Mouse (Mus musculus) layer of hippocampus, postnatal 10 days (tissue): Measurements from ENCODE around the gene Scnn1a. TPM values are rescaled to one million over a fixed set of nuclear protein-coding genes. Genes with fewer than 3 reads are reported as not detected.

Experiments used
- total RNA-seq, 2 experiments: library from RNA; stranded (reverse); gene quantifications; 2 replicates each; pipeline ENCODE4 v1.2.3; 2021

Gene Scnn1a
- total RNA-seq, 2 experiments from 2014 or later, result 2.5 to 3.5 TPM

Other genes with a start within 250 kb of the Scnn1a start
- 100 to 1,000 TPM; 176 to 195 TPM for gene Chd4, start 224.7 kb upstream of the Scnn1a start, total RNA-seq
- gene Nop2, start 188.8 kb upstream of the Scnn1a start, total RNA-seq, result 10 to 100 TPM; 35.9 to 36.1 TPM
- gene Iffo1, start 175.4 kb upstream of the Scnn1a start, total RNA-seq, result 10 to 100 TPM; 49.7 to 50.7 TPM
- gene Gapdh, start 154.2 kb upstream of the Scnn1a start, total RNA-seq, result 1,000 to 10,000 TPM; 1,523 to 1,789 TPM
- gene Ncapd2, start 129.0 kb upstream of the Scnn1a start, total RNA-seq, result 10 to 100 TPM; 31.8 to 36.1 TPM
- 10 to 100 TPM; 73.5 to 75.9 TPM for gene Mrpl51, start 128.9 kb upstream of the Scnn1a start, total RNA-seq
- 10 to 100 TPM; 26.8 to 27.1 TPM for gene Vamp1, start 105.1 kb upstream of the Scnn1a start, total RNA-seq
- gene Tapbpl, start 88.8 kb upstream of the Scnn1a start, total RNA-seq, result 1 to 10 TPM; 2.9 to 3.0 TPM
- not detected for gene Cd27, start 83.6 kb upstream of the Scnn1a start, total RNA-seq
- not detected for gene Tuba3a, start 34.6 kb upstream of the Scnn1a start, total RNA-seq
- 10 to 100 TPM; 11.1 to 13.0 TPM for gene Ltbr, start 6.8 kb upstream of the Scnn1a start, total RNA-seq
- gene Tnfrsf1a, start 28.7 kb downstream of the Scnn1a start, total RNA-seq, result 10 to 100 TPM; 12.6 to 13.8 TPM
- under 1 TPM in 1 of 2 experiments, not detected in 1; 0.14 TPM for gene Plekhg6, start 60.1 kb downstream of the Scnn1a start, total RNA-seq
- 100 to 1,000 TPM; 101 to 102 TPM for gene Cd9, start 174.1 kb downstream of the Scnn1a start, total RNA-seq
- 10 to 100 TPM; 22.1 to 29.0 TPM for gene Vwf, start 226.1 kb downstream of the Scnn1a start, total RNA-seq